Mouse (Mus musculus): Measurements from ENCODE around the gene Gm19426. TPM values are rescaled to one million over a fixed set of nuclear protein-coding genes. Genes with fewer than 3 reads are reported as not detected.
A peak's percentile ranks its signal among the peaks of the same experiment; 100 is the strongest.

Gm19426 gene
- polyA plus RNA-seq, 1 experiment from 2014 or later, result 4.3 TPM

- Histone ChIP-seq H3K4me1 (ENCODE audit: control insufficient read depth, insufficient read depth, low read length) (peaks cover 49% of the 10 kb centered on the region), H3K9me3 (replicated peaks; ENCODE audit: control insufficient read depth, low read length, poor library complexity, severe bottlenecking) (no peaks in the 10 kb centered on the region), H3K27me3 (ENCODE audit: control insufficient read depth, insufficient read depth, low read depth, low read length) (no peaks in the 10 kb centered on the region), H3K4me3 (ENCODE audit: low read depth, low read length) (peak overlapping the region; percentile 76), H3K4me2 (ENCODE audit: low read length) (peak overlapping the region; percentile 89), H3K9ac (ENCODE audit: low read depth, low read length) (peak overlapping the region; percentile 88), H3K27ac (ENCODE audit: low read length) (peak overlapping the region; percentile 96), H3K36me3 (ENCODE audit: control insufficient read depth, insufficient read depth, low read length) (no peaks in the 10 kb centered on the region)
- WGBS, result 4% methylated on average over 5 of the region's 5 CpGs
- ATAC-seq, result peak; percentile 0; the same call in 1 of the 2 replicates
These were observed 1.5 kb downstream of the Gm19426 start for GRCm38 (mm10) chr2:84741841-84742450.

- H3K4me1 ChIP-seq (ENCODE audit: control insufficient read depth, insufficient read depth, low read length), result peaks cover 60% of the 10 kb centered on the region
- no peaks in the 10 kb centered on the region for H3K36me3 ChIP-seq (ENCODE audit: control insufficient read depth, insufficient read depth, low read length)
- no peak overlapping the region for H3K4me3 ChIP-seq (ENCODE audit: low read depth, low read length)
- no peaks in the 10 kb centered on the region for H3K9me3 ChIP-seq (replicated peaks; ENCODE audit: control insufficient read depth, low read length, poor library complexity, severe bottlenecking)
- no peak overlapping the region for H3K9ac ChIP-seq (ENCODE audit: low read depth, low read length)
- no peaks in the 10 kb centered on the region for H3K27me3 ChIP-seq (ENCODE audit: control insufficient read depth, insufficient read depth, low read depth, low read length)
- WGBS, result 74% methylated on average over 15 of the region's 15 CpGs
- H3K27ac ChIP-seq (ENCODE audit: low read length), result 0 out of 2 replicates have a peak overlapping the region, but pooled peaks have one; percentile 96
- no peak for ATAC-seq
- peak overlapping the region; percentile 89 for H3K4me2 ChIP-seq (ENCODE audit: low read length)
These were observed 2.7 kb downstream of the Gm19426 start for GRCm38 (mm10) chr2:84740608-84741333.

- WGBS, result 4% methylated on average over 12 of the region's 12 CpGs
These were observed 5.1 kb downstream of the Gm19426 start for GRCm38 (mm10) chr2:84738271-84738911.

GRCm38 (mm10) chr2:84737451-84737925 lies 6.0 kb downstream of the Gm19426 start:
- Histone ChIP-seq H3K27me3 (ENCODE audit: control insufficient read depth, insufficient read depth, low read depth, low read length) (no peaks in the 10 kb centered on the region), H3K9me3 (replicated peaks; ENCODE audit: control insufficient read depth, low read length, poor library complexity, severe bottlenecking) (no peaks in the 10 kb centered on the region), H3K4me3 (ENCODE audit: low read depth, low read length) (peak overlapping the region; percentile 49), H3K27ac (ENCODE audit: low read length) (peak overlapping the region; percentile 31), H3K9ac (ENCODE audit: low read depth, low read length) (peak overlapping the region; percentile 65), H3K4me1 (ENCODE audit: control insufficient read depth, insufficient read depth, low read length) (peaks cover 72% of the 10 kb centered on the region), H3K36me3 (ENCODE audit: control insufficient read depth, insufficient read depth, low read length) (no peaks in the 10 kb centered on the region), H3K4me2 (ENCODE audit: low read length) (peak overlapping the region; percentile 66)
- ATAC-seq, result no peak
- WGBS, result 2% methylated on average over 8 of the region's 8 CpGs

More at GRCm38 (mm10) chr2:84738271-84738911, 5.1 kb downstream of the Gm19426 start:
- no peak overlapping the region for H3K9ac ChIP-seq (ENCODE audit: low read depth, low read length)
- H3K4me3 ChIP-seq (ENCODE audit: low read depth, low read length), result 0 out of 2 replicates have a peak overlapping the region, but pooled peaks have one; percentile 3
- H3K4me1 ChIP-seq (ENCODE audit: control insufficient read depth, insufficient read depth, low read length), result peaks cover 68% of the 10 kb centered on the region
- no peaks in the 10 kb centered on the region for H3K27me3 ChIP-seq (ENCODE audit: control insufficient read depth, insufficient read depth, low read depth, low read length)
- no peaks in the 10 kb centered on the region for H3K36me3 ChIP-seq (ENCODE audit: control insufficient read depth, insufficient read depth, low read length)
- H3K27ac ChIP-seq (ENCODE audit: low read length), result no peak overlapping the region; the same call in 1 of the 2 replicates
- no peaks in the 10 kb centered on the region for H3K9me3 ChIP-seq (replicated peaks; ENCODE audit: control insufficient read depth, low read length, poor library complexity, severe bottlenecking)
- ATAC-seq, result no peak
- H3K4me2 ChIP-seq (ENCODE audit: low read length), result peak overlapping the region; percentile 25

GRCm38 (mm10) chr2:84736312-84737161 lies 6.9 kb downstream of the Gm19426 start:
- Histone ChIP-seq H3K4me2 (ENCODE audit: low read length) (peak overlapping the region; percentile 66), H3K4me3 (ENCODE audit: low read depth, low read length) (peak overlapping the region; percentile 49), H3K9me3 (replicated peaks; ENCODE audit: control insufficient read depth, low read length, poor library complexity, severe bottlenecking) (no peaks in the 10 kb centered on the region), H3K4me1 (ENCODE audit: control insufficient read depth, insufficient read depth, low read length) (peaks cover 64% of the 10 kb centered on the region), H3K36me3 (ENCODE audit: control insufficient read depth, insufficient read depth, low read length) (no peaks in the 10 kb centered on the region), H3K27ac (ENCODE audit: low read length) (no peak overlapping the region), H3K27me3 (ENCODE audit: control insufficient read depth, insufficient read depth, low read depth, low read length) (no peaks in the 10 kb centered on the region), H3K9ac (ENCODE audit: low read depth, low read length) (peak overlapping the region; percentile 65)
- 4% methylated on average over 27 of the region's 27 CpGs for WGBS
- no peak for ATAC-seq

GRCm38 (mm10) chr2:84735346-84735920 lies 8.0 kb downstream of the Gm19426 start:
- H3K4me3 ChIP-seq (ENCODE audit: low read depth, low read length), result peak overlapping the region; percentile 49
- no peaks in the 10 kb centered on the region for H3K36me3 ChIP-seq (ENCODE audit: control insufficient read depth, insufficient read depth, low read length)
- H3K4me2 ChIP-seq (ENCODE audit: low read length), result peak overlapping the region; percentile 66
- peak overlapping the region; percentile 79 for H3K27ac ChIP-seq (ENCODE audit: low read length)
- 12% methylated on average over 7 of the region's 7 CpGs for WGBS
- peaks cover 55% of the 10 kb centered on the region for H3K4me1 ChIP-seq (ENCODE audit: control insufficient read depth, insufficient read depth, low read length)
- peak overlapping the region; percentile 81 for H3K9ac ChIP-seq (ENCODE audit: low read depth, low read length)
- no peaks in the 10 kb centered on the region for H3K27me3 ChIP-seq (ENCODE audit: control insufficient read depth, insufficient read depth, low read depth, low read length)
- no peaks in the 10 kb centered on the region for H3K9me3 ChIP-seq (replicated peaks; ENCODE audit: control insufficient read depth, low read length, poor library complexity, severe bottlenecking)
- no peak for ATAC-seq

- Histone ChIP-seq H3K4me3 (ENCODE audit: low read depth, low read length) (peak overlapping the region; percentile 49), H3K9me3 (replicated peaks; ENCODE audit: control insufficient read depth, low read length, poor library complexity, severe bottlenecking) (no peaks in the 10 kb centered on the region), H3K4me2 (ENCODE audit: low read length) (peak overlapping the region; percentile 66), H3K27ac (ENCODE audit: low read length) (peak overlapping the region; percentile 79), H3K4me1 (ENCODE audit: control insufficient read depth, insufficient read depth, low read length) (peaks cover 55% of the 10 kb centered on the region), H3K9ac (ENCODE audit: low read depth, low read length) (peak overlapping the region; percentile 81), H3K27me3 (ENCODE audit: control insufficient read depth, insufficient read depth, low read depth, low read length) (no peaks in the 10 kb centered on the region), H3K36me3 (ENCODE audit: control insufficient read depth, insufficient read depth, low read length) (no peaks in the 10 kb centered on the region)
- 0% methylated on average over 2 of the region's 2 CpGs for WGBS
- ATAC-seq, result no peak
These were observed 8.5 kb downstream of the Gm19426 start for GRCm38 (mm10) chr2:84734919-84735318.

- ATAC-seq, result peak; percentile 67
These were observed 9.0 kb downstream of the Gm19426 start for GRCm38 (mm10) chr2:84734351-84734864.

More at GRCm38 (mm10) chr2:84734351-84734864, 9.0 kb downstream of the Gm19426 start:
- peak overlapping the region; percentile 79 for H3K27ac ChIP-seq (ENCODE audit: low read length)
- peak overlapping the region; percentile 81 for H3K9ac ChIP-seq (ENCODE audit: low read depth, low read length)
- no peaks in the 10 kb centered on the region for H3K9me3 ChIP-seq (replicated peaks; ENCODE audit: control insufficient read depth, low read length, poor library complexity, severe bottlenecking)
- H3K4me2 ChIP-seq (ENCODE audit: low read length), result peak overlapping the region; percentile 66
- H3K4me1 ChIP-seq (ENCODE audit: control insufficient read depth, insufficient read depth, low read length), result peaks cover 53% of the 10 kb centered on the region
- H3K27me3 ChIP-seq (ENCODE audit: control insufficient read depth, insufficient read depth, low read depth, low read length), result no peaks in the 10 kb centered on the region
- WGBS, result 0% methylated on average over 11 of the region's 11 CpGs
- no peaks in the 10 kb centered on the region for H3K36me3 ChIP-seq (ENCODE audit: control insufficient read depth, insufficient read depth, low read length)
- peak overlapping the region; percentile 49 for H3K4me3 ChIP-seq (ENCODE audit: low read depth, low read length)
